In the genomic region with DNA sequence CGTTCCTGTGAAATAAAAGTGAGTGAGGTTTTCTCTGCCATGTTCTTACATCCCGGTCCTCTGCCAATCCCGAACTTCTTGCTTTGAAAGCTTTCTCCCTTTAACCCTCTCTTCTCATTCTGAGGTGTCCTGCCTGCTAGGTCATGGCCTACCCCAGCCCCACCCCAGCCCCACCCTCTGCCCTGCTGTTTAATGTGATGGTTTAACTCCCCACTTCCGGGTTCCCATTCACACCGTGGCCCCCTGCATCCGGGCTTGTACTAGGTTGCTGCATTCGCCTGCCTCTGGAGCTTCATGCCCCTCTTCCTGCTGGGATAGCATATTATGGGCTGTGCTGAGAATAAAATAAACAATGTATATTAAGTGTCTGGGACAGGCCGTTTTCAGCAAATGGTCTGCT, we compare ENCODE assay signal across 21 mouse cellular contexts.
"Had no signal": no experiment of that assay in that cellular context is flagged by ENCODE, and none has a peak within 500 bp of the region (broad histone marks: within the 10 kb centered on the region; RNA-seq: fewer than 3 reads in every experiment).

No protein-coding gene starts in this region.

- H3K9me3 ChIP-seq: limb, embryonic 13.5 days; liver, embryonic 12.5 days; liver, embryonic 15.5 days; midbrain, embryonic 12.5 days; midbrain, embryonic 15.5 days; neural tube, embryonic 12.5 days; neural tube, embryonic 15.5 days had no signal

- H3K36me3 ChIP-seq: liver, embryonic 15.5 days had no signal

- ATAC-seq: liver, embryonic 12.5 days; midbrain, embryonic 15.5 days had no signal

- DNase-seq: kidney, adult 11 months; kidney, postnatal 25 days; layer of hippocampus, adult 9-11 months; layer of hippocampus, postnatal 36 days; liver; lung, adult 18-20 months; right cerebral cortex, adult 18-20 months; right cerebral cortex, postnatal 14 days; right cerebral cortex, postnatal 4 days; thymus, postnatal 36 days had no signal

- H3K9ac ChIP-seq: limb, embryonic 13.5 days; liver, embryonic 12.5 days; liver, embryonic 15.5 days; midbrain, embryonic 12.5 days; midbrain, embryonic 15.5 days; neural tube, embryonic 12.5 days; neural tube, embryonic 15.5 days had no signal

- H3K27ac ChIP-seq: kidney, postnatal 0 days; layer of hippocampus, adult 2 months; left cerebral cortex, adult 2 months; limb, embryonic 13.5 days; liver, embryonic 12.5 days; liver, embryonic 15.5 days; macrophage; midbrain, embryonic 12.5 days; midbrain, embryonic 15.5 days; neural tube, embryonic 12.5 days; neural tube, embryonic 15.5 days had no signal

- H3K27me3 ChIP-seq: limb, embryonic 13.5 days; liver, embryonic 12.5 days; liver, embryonic 15.5 days; midbrain, embryonic 12.5 days; midbrain, embryonic 15.5 days; neural tube, embryonic 12.5 days; neural tube, embryonic 15.5 days had no signal

- H3K4me2 ChIP-seq: limb, embryonic 13.5 days; liver, embryonic 12.5 days; liver, embryonic 15.5 days; midbrain, embryonic 12.5 days; midbrain, embryonic 15.5 days; neural tube, embryonic 12.5 days; neural tube, embryonic 15.5 days had no signal

- H3K4me1 ChIP-seq: liver, embryonic 12.5 days; liver, embryonic 15.5 days; midbrain, embryonic 12.5 days; midbrain, embryonic 15.5 days; neural tube, embryonic 15.5 days had no signal

- H3K4me3 ChIP-seq: layer of hippocampus, adult 2 months; left cerebral cortex, adult 2 months; limb, embryonic 13.5 days; liver, embryonic 12.5 days; liver, embryonic 15.5 days; midbrain, embryonic 12.5 days; midbrain, embryonic 15.5 days; neural tube, embryonic 12.5 days; neural tube, embryonic 15.5 days had no signal
